Comparison of ENCODE assay signal across 15 mouse cellular contexts in the genomic region with DNA sequence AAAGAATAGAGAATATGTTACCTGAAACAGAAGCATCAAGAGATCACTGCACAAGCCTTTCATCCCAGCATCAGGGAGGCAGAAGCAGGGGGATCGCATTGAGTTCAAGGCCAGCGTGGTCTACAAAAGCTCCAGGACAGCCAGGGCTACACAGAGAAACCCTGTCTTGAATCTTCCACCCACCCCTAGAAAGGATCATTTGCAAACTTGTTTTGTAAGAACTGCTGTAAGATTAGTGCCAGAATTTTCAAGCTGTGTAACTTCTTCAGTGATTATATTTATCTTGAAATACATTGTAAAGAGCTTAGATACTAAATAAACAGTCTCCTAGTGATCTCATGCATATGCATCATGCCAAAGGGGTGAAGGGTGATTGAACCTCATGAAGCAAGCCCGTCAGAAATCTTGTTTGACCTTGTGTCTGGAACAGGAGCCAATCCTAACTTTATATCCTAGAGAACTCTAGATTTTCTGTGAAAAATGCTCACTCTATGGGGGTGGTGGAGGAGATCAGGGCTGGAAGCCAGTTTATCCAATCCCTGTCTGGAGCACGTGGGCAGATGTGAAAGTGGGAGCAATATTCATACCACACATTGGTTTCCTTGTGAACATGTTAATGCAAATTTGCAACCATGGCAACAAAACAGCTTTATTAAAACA. TPM values are rescaled to one million over a fixed set of nuclear protein-coding genes. Genes with fewer than 3 reads are reported as not detected.
A peak's percentile ranks its signal among the peaks of the same experiment; 100 is the strongest.
DNase-seq lines count a peak whose midpoint lies in the region; ATAC-seq and TF ChIP-seq lines count a peak whose summit lies in the region.
"Had no signal": no experiment of that assay in that cellular context is flagged by ENCODE, and none has a peak within 500 bp of the region (broad histone marks: within the 10 kb centered on the region; RNA-seq: fewer than 3 reads in every experiment).

No protein-coding gene starts in this region.

- WGBS in heart, embryonic 13.5 days = 70% methylated on average over 4 of the region's 4 CpGs
- WGBS in heart, embryonic 12.5 days = 73% methylated on average over 4 of the region's 4 CpGs
- 56% methylated on average over 4 of the region's 4 CpGs for WGBS in lung, embryonic 14.5 days
- 57% methylated on average over 4 of the region's 4 CpGs for WGBS in intestine, embryonic 16.5 days
- 59% methylated on average over 4 of the region's 4 CpGs for WGBS in stomach, embryonic 15.5 days

- no peak for TF ChIP-seq CTCF in lung, embryonic 14.5 days (IDR thresholded peaks at IDR 0.05; ENCODE audit: low read depth)

- no peaks in the 10 kb centered on the region for H3K27me3 ChIP-seq in heart, embryonic 13.5 days (replicated peaks)
- no peaks in the 10 kb centered on the region for H3K27me3 ChIP-seq in heart, embryonic 12.5 days (replicated peaks)
- no peaks in the 10 kb centered on the region for H3K27me3 ChIP-seq in lung, embryonic 14.5 days (ENCODE audit: insufficient read depth, low read length)
- H3K27me3 ChIP-seq in intestine, embryonic 16.5 days (replicated peaks; ENCODE audit: control insufficient read depth, insufficient read depth, low read length) = no peaks in the 10 kb centered on the region
- no peaks in the 10 kb centered on the region for H3K27me3 ChIP-seq in stomach, embryonic 15.5 days (replicated peaks)
- H3K27me3 ChIP-seq: hindbrain, embryonic 12.5 days; liver, embryonic 15.5 days had no signal

- H3K4me1 ChIP-seq in heart, embryonic 13.5 days = peaks cover 18% of the 10 kb centered on the region
- peaks cover 13% of the 10 kb centered on the region for H3K4me1 ChIP-seq in heart, embryonic 12.5 days (replicated peaks)
- no peaks in the 10 kb centered on the region for H3K4me1 ChIP-seq in lung, embryonic 14.5 days (ENCODE audit: insufficient read depth)
- no peaks in the 10 kb centered on the region for H3K4me1 ChIP-seq in intestine, embryonic 16.5 days (ENCODE audit: control insufficient read depth, insufficient read depth, low read length)
- H3K4me1 ChIP-seq in stomach, embryonic 15.5 days = 0 out of 2 replicates have a peak, but pooled peaks cover 4% of the 10 kb centered on the region
- H3K4me1 ChIP-seq: liver, embryonic 15.5 days had no signal

- no peaks in the 10 kb centered on the region for H3K36me3 ChIP-seq in heart, embryonic 13.5 days
- no peaks in the 10 kb centered on the region for H3K36me3 ChIP-seq in heart, embryonic 12.5 days
- no peaks in the 10 kb centered on the region for H3K36me3 ChIP-seq in lung, embryonic 14.5 days (ENCODE audit: insufficient read depth)
- H3K36me3 ChIP-seq in intestine, embryonic 16.5 days (ENCODE audit: control insufficient read depth, insufficient read depth, low read length) = no peaks in the 10 kb centered on the region
- no peaks in the 10 kb centered on the region for H3K36me3 ChIP-seq in stomach, embryonic 15.5 days
- H3K36me3 ChIP-seq: hindbrain, embryonic 12.5 days; liver, embryonic 15.5 days had no signal

- no peak overlapping the region for H3K4me3 ChIP-seq in heart, embryonic 13.5 days
- no peak overlapping the region for H3K4me3 ChIP-seq in heart, embryonic 12.5 days
- no peak overlapping the region for H3K4me3 ChIP-seq in lung, embryonic 14.5 days (ENCODE audit: low read depth, low read length)
- no peak overlapping the region for H3K4me3 ChIP-seq in intestine, embryonic 16.5 days (ENCODE audit: low read length)
- no peak overlapping the region for H3K4me3 ChIP-seq in stomach, embryonic 15.5 days (replicated peaks)
- H3K4me3 ChIP-seq: hindbrain, embryonic 12.5 days; liver, embryonic 15.5 days had no signal

- no peak for ATAC-seq in heart, embryonic 13.5 days (ENCODE audit: extremely low read depth, insufficient number of reproducible peaks, low FRiP score, low TSS enrichment)
- ATAC-seq in heart, embryonic 12.5 days (ENCODE audit: insufficient number of reproducible peaks, low FRiP score) = no peak
- 0 out of 2 replicates have a peak, but pooled peaks have one; percentile 52 for ATAC-seq in lung, embryonic 14.5 days (ENCODE audit: insufficient read depth)
- ATAC-seq in intestine, embryonic 16.5 days = peak; percentile 23; the same call in 1 of the 2 replicates
- ATAC-seq in stomach, embryonic 15.5 days (ENCODE audit: insufficient read depth, low FRiP score, low read depth) = peak; percentile 27; the same call in 1 of the 2 replicates
- ATAC-seq in megakaryocyte progenitor cell, adult 5-6 weeks (replicated peaks; ENCODE audit: poor library complexity) = no peak
- ATAC-seq: midbrain, embryonic 16.5 days had no signal

- 0 out of 2 replicates have a peak overlapping the region, but pooled peaks have one; percentile 15 for H3K27ac ChIP-seq in heart, embryonic 13.5 days (replicated peaks)
- no peak overlapping the region for H3K27ac ChIP-seq in heart, embryonic 12.5 days (ENCODE audit: poor library complexity, severe bottlenecking)
- H3K27ac ChIP-seq in lung, embryonic 14.5 days (ENCODE audit: low read depth) = no peak overlapping the region
- no peak overlapping the region; the same call in 1 of the 2 replicates for H3K27ac ChIP-seq in intestine, embryonic 16.5 days (ENCODE audit: low read length)
- H3K27ac ChIP-seq in stomach, embryonic 15.5 days = peak overlapping the region; percentile 35; the same call in 1 of the 2 replicates
- H3K27ac ChIP-seq: hindbrain, embryonic 12.5 days; liver, embryonic 15.5 days had no signal

- DNase-seq in lung, embryonic 14.5 days = peak; percentile 42
- DNase-seq in lung, postnatal 10 days = no peak
- no peak for DNase-seq in kidney, postnatal 25 days
- DNase-seq: cerebellum, adult 9-11 months; gastrocnemius, postnatal 14 days; kidney, postnatal 14 days had no signal

- no peak overlapping the region for H3K9ac ChIP-seq in heart, embryonic 13.5 days
- H3K9ac ChIP-seq in heart, embryonic 12.5 days = no peak overlapping the region
- H3K9ac ChIP-seq in lung, embryonic 14.5 days = no peak overlapping the region
- no peak overlapping the region for H3K9ac ChIP-seq in intestine, embryonic 16.5 days (ENCODE audit: low read depth, low read length)
- H3K9ac ChIP-seq in stomach, embryonic 15.5 days = no peak overlapping the region
- H3K9ac ChIP-seq: hindbrain, embryonic 12.5 days; liver, embryonic 15.5 days had no signal

- H3K4me2 ChIP-seq in heart, embryonic 13.5 days = no peak overlapping the region
- no peak overlapping the region for H3K4me2 ChIP-seq in heart, embryonic 12.5 days
- no peak overlapping the region for H3K4me2 ChIP-seq in lung, embryonic 14.5 days
- no peak overlapping the region for H3K4me2 ChIP-seq in intestine, embryonic 16.5 days (ENCODE audit: low read depth, low read length)
- H3K4me2 ChIP-seq in stomach, embryonic 15.5 days = no peak overlapping the region
- H3K4me2 ChIP-seq: hindbrain, embryonic 12.5 days; liver, embryonic 15.5 days had no signal

- H3K9me3 ChIP-seq in heart, embryonic 13.5 days = no peaks in the 10 kb centered on the region
- H3K9me3 ChIP-seq in heart, embryonic 12.5 days (replicated peaks) = no peaks in the 10 kb centered on the region
- no peaks in the 10 kb centered on the region for H3K9me3 ChIP-seq in lung, embryonic 14.5 days (ENCODE audit: low read depth, low read length)
- no peaks in the 10 kb centered on the region for H3K9me3 ChIP-seq in intestine, embryonic 16.5 days (ENCODE audit: control insufficient read depth, low read length)
- no peaks in the 10 kb centered on the region for H3K9me3 ChIP-seq in stomach, embryonic 15.5 days
- H3K9me3 ChIP-seq: hindbrain, embryonic 12.5 days; liver, embryonic 15.5 days had no signal

RNA-seq across cellular contexts. Expression of a gene that starts 40.1 kb away (rescaled TPM):
- 0.13 TPM in 1 of 2 replicates, not detected in the other for polyA plus RNA-seq in heart, embryonic 13.5 days (2015; fragmentation: Nextera tagmentation; extraction: Ambion mirVana)
- polyA plus RNA-seq in heart, embryonic 12.5 days (2016; fragmentation: Nextera tagmentation; extraction: Ambion mirVana) = not detected in 2 replicates
- not detected in 2 replicates for polyA plus RNA-seq in lung, embryonic 14.5 days (2014; fragmentation: Nextera tagmentation; extraction: Ambion mirVana)
- not detected in 2 replicates for polyA plus RNA-seq in intestine, embryonic 16.5 days (2015; fragmentation: Nextera tagmentation; extraction: Ambion mirVana)
- not detected in 2 replicates for polyA plus RNA-seq in stomach, embryonic 15.5 days (2015; fragmentation: Nextera tagmentation; extraction: Ambion mirVana)
- 0.07 TPM in 1 of 2 replicates, not detected in the other for total RNA-seq in megakaryocyte progenitor cell, adult 5-6 weeks (2015)
- total RNA-seq in megakaryocyte progenitor cell, adult 5-6 weeks (2017) = not detected in 2 replicates
- total RNA-seq: adrenal gland, postnatal 4 days; gastrocnemius, postnatal 14 days had no signal
- polyA plus RNA-seq: hindbrain, embryonic 12.5 days; liver, embryonic 15.5 days; midbrain, embryonic 16.5 days had no signal

Comparison
In these comparisons a context has a peak if more than half of its experiments do, and no peak if none do; other contexts are left out.
1. H3K27ac ChIP-seq: peak in heart, embryonic 13.5 days (single experiment) and stomach, embryonic 15.5 days (single experiment); none in heart, embryonic 12.5 days (single experiment), lung, embryonic 14.5 days (single experiment) and intestine, embryonic 16.5 days (single experiment).
2. ATAC-seq: peak in lung, embryonic 14.5 days (single experiment), intestine, embryonic 16.5 days (single experiment) and stomach, embryonic 15.5 days (single experiment); none in heart, embryonic 13.5 days (single experiment), heart, embryonic 12.5 days (single experiment) and megakaryocyte progenitor cell, adult 5-6 weeks (single experiment).